Mouse (Mus musculus) MEL (cell line): ENCODE data around the gene Dclre1b.

ENCODE experiments used
- BHLHE40 ChIP-seq: IDR thresholded peaks from 2 replicates; pipeline ENCODE4 v1.6.1; 2012; ENCODE audit warnings: low read depth, mild to moderate bottlenecking, inconsistent platforms, low read length, improper control_type of control experiment, borderline replicate concordance
- CHD2 ChIP-seq: IDR thresholded peaks from 2 replicates; pipeline ENCODE4 v1.6.1; 2011; ENCODE audit warnings: low read length, improper control_type of control experiment
- CTCF ChIP-seq, 3 experiments: IDR thresholded peaks in 2 of 3; conservative IDR thresholded peaks in 1 of 3; 2 replicates each; pipeline ENCODE4 v1.5.1; 2011 to 2012; ENCODE audit warnings: low read length in 3 of 3, low read depth in 2 of 3, mild to moderate bottlenecking in 2 of 3, improper control_type of control experiment in 1 of 3, inconsistent platforms in 1 of 3, mixed read lengths in 1 of 3, moderate library complexity in 1 of 3; ENCODE audit not compliant: control insufficient read depth in 1 of 3, insufficient read depth in 1 of 3, poor library complexity in 1 of 3, severe bottlenecking in 1 of 3
- E2F4 ChIP-seq: IDR thresholded peaks from 2 replicates; pipeline ENCODE4 v1.6.1; 2011; ENCODE audit warnings: low read depth, low read length, improper control_type of control experiment, borderline replicate concordance
- ELF1 ChIP-seq: IDR thresholded peaks from 2 replicates; pipeline ENCODE4 v1.6.1; 2014; ENCODE audit warnings: low read depth, mild to moderate bottlenecking, inconsistent platforms, low read length, improper control_type of control experiment, moderate library complexity
- EP300 ChIP-seq, 2 experiments: IDR thresholded peaks; 2 replicates each; pipeline ENCODE4 v1.6.1; 2011; ENCODE audit warnings: improper control_type of control experiment in 2 of 2, low read length in 2 of 2, low read depth in 1 of 2, mild to moderate bottlenecking in 1 of 2
- MAX ChIP-seq: IDR thresholded peaks from 2 replicates; pipeline ENCODE4 v1.6.1; 2011; ENCODE audit warnings: low read length, improper control_type of control experiment
- SIN3A ChIP-seq: IDR thresholded peaks from 2 replicates; pipeline ENCODE4 v1.6.1; 2012; ENCODE audit warnings: low read length, improper control_type of control experiment, inconsistent platforms
- TAL1 ChIP-seq: IDR thresholded peaks from 2 replicates; pipeline ENCODE4 v1.6.1; 2012; ENCODE audit warnings: mild to moderate bottlenecking, inconsistent platforms, low read length, moderate library complexity, mixed read lengths
- TBP ChIP-seq: IDR thresholded peaks from 2 replicates; pipeline ENCODE4 v1.8.0; 2011; ENCODE audit warnings: low read depth, low read length, improper control_type of control experiment
- ZMIZ1 ChIP-seq: IDR thresholded peaks from 2 replicates; pipeline ENCODE4 v1.6.1; 2012; ENCODE audit warnings: low read depth, mild to moderate bottlenecking, inconsistent platforms, low read length, improper control_type of control experiment, moderate library complexity

- TF ChIP-seq ELF1 (no peak), SIN3A (no peak), BHLHE40 (no peak), MAX (no peak), CTCF (IDR thresholded peaks at IDR 0.05 in 2 of 3, conservative IDR thresholded peaks at IDR 0.05 in 1 of 3; ENCODE audit: control insufficient read depth in 1 of 3, insufficient read depth in 1 of 3, low read depth in 2 of 3, low read length in 3 of 3, poor library complexity in 1 of 3, severe bottlenecking in 1 of 3) (no peak), EP300 (IDR thresholded peaks at IDR 0.05; ENCODE audit: low read depth in 1 of 2, low read length in 2 of 2) (no peak), E2F4 (no peak), ZMIZ1 (no peak), CHD2 (no peak), TAL1 (no peak), TBP (no peak)
Observed at GRCm38 (mm10) chr3:103756920-103757319, 52.3 kb downstream of the Dclre1b start.
